Mouse (Mus musculus): ENCODE data around the gene Zcchc13. TPM values are rescaled to one million over a fixed set of nuclear protein-coding genes. Genes with fewer than 3 reads are reported as not detected.
A peak's percentile ranks its signal among the peaks of the same experiment; 100 is the strongest.

Zcchc13 gene
- not detected in 2 replicates for polyA plus RNA-seq (2016; fragmentation: Nextera tagmentation; extraction: Ambion mirVana)

- Histone ChIP-seq H3K9me3 (no peaks in the 10 kb centered on the region), H3K4me1 (no peaks in the 10 kb centered on the region), H3K4me3 (no peak within 1 kb of the TSS), H3K27ac (no peak within 1 kb of the TSS), H3K27me3 (ENCODE audit: insufficient read depth, poor library complexity, severe bottlenecking) (peaks cover 13% of the 10 kb centered on the region), H3K36me3 (no peaks in the 10 kb centered on the region)
- 76% methylated on average over 12 of the region's 12 CpGs for WGBS
- no peak for DNase-seq (ENCODE audit: low spot score)
Observed at GRCm38 (mm10) chrX:103630303-103630702, at the start of gene Zcchc13. Gene Zcchc13 (plus strand): TSS chrX:103630586.

- Histone ChIP-seq H3K27me3 (ENCODE audit: insufficient read depth, poor library complexity, severe bottlenecking) (no peaks in the 10 kb centered on the region), H3K9me3 (no peaks in the 10 kb centered on the region), H3K27ac (no peak overlapping the region), H3K4me3 (no peak overlapping the region), H3K4me1 (peaks cover 3% of the 10 kb centered on the region; the same call in 1 of the 2 replicates), H3K36me3 (peaks cover 8% of the 10 kb centered on the region)
- DNase-seq (ENCODE audit: low spot score): no peak
- WGBS: 20% methylated on average over 1 of the region's 1 CpGs
Observed at GRCm38 (mm10) chrX:103584262-103584661, 46.1 kb upstream of the Zcchc13 start.

- H3K4me3 ChIP-seq: no peak overlapping the region
- no peaks in the 10 kb centered on the region for H3K4me1 ChIP-seq
- H3K9me3 ChIP-seq: no peaks in the 10 kb centered on the region
- H3K27me3 ChIP-seq (ENCODE audit: insufficient read depth, poor library complexity, severe bottlenecking): no peaks in the 10 kb centered on the region
- H3K36me3 ChIP-seq: peaks cover 29% of the 10 kb centered on the region; the same call in 1 of the 2 replicates
- 86% methylated on average over 6 of the region's 6 CpGs for WGBS
- no peak overlapping the region for H3K27ac ChIP-seq
- no peak for DNase-seq (ENCODE audit: low spot score)
Observed at GRCm38 (mm10) chrX:103592056-103592455, 38.3 kb upstream of the Zcchc13 start.

- Histone ChIP-seq H3K36me3 (peaks cover 82% of the 10 kb centered on the region), H3K27ac (no peak overlapping the region), H3K4me1 (no peaks in the 10 kb centered on the region), H3K4me3 (no peak overlapping the region), H3K9me3 (no peaks in the 10 kb centered on the region), H3K27me3 (ENCODE audit: insufficient read depth, poor library complexity, severe bottlenecking) (no peaks in the 10 kb centered on the region)
- WGBS: 91% methylated on average over 5 of the region's 5 CpGs
- DNase-seq (ENCODE audit: low spot score): no peak
Observed at GRCm38 (mm10) chrX:103602553-103602952, 27.8 kb upstream of the Zcchc13 start.

- Histone ChIP-seq H3K36me3 (peaks cover 77% of the 10 kb centered on the region), H3K27ac (no peak overlapping the region), H3K27me3 (ENCODE audit: insufficient read depth, poor library complexity, severe bottlenecking) (no peaks in the 10 kb centered on the region), H3K9me3 (no peaks in the 10 kb centered on the region), H3K4me1 (no peaks in the 10 kb centered on the region), H3K4me3 (no peak overlapping the region)
- no peak for DNase-seq (ENCODE audit: low spot score)
- WGBS: 93% methylated on average over 5 of the region's 5 CpGs
Observed at GRCm38 (mm10) chrX:103604211-103604610, 26.2 kb upstream of the Zcchc13 start.

- Histone ChIP-seq H3K36me3 (peaks cover 80% of the 10 kb centered on the region), H3K27me3 (ENCODE audit: insufficient read depth, poor library complexity, severe bottlenecking) (no peaks in the 10 kb centered on the region), H3K27ac (no peak overlapping the region), H3K4me1 (no peaks in the 10 kb centered on the region), H3K4me3 (no peak overlapping the region), H3K9me3 (no peaks in the 10 kb centered on the region)
- 84% methylated on average over 8 of the region's 8 CpGs for WGBS
- no peak for DNase-seq (ENCODE audit: low spot score)
Observed at GRCm38 (mm10) chrX:103605473-103605872, 24.9 kb upstream of the Zcchc13 start.

- H3K4me1 ChIP-seq: no peaks in the 10 kb centered on the region
- no peak overlapping the region for H3K4me3 ChIP-seq
- WGBS: 95% methylated on average over 5 of the region's 5 CpGs
- DNase-seq (ENCODE audit: low spot score): no peak
- no peaks in the 10 kb centered on the region for H3K9me3 ChIP-seq
- no peak overlapping the region for H3K27ac ChIP-seq
- peaks cover 62% of the 10 kb centered on the region for H3K36me3 ChIP-seq
- no peaks in the 10 kb centered on the region for H3K27me3 ChIP-seq (ENCODE audit: insufficient read depth, poor library complexity, severe bottlenecking)
Observed at GRCm38 (mm10) chrX:103610401-103610800, 20.0 kb upstream of the Zcchc13 start.

GRCm38 (mm10) chrX:103611462-103611861 is 18.9 kb upstream of the Zcchc13 start:
- H3K36me3 ChIP-seq: peaks cover 55% of the 10 kb centered on the region
- H3K4me3 ChIP-seq: no peak overlapping the region
- WGBS: 91% methylated on average over 2 of the region's 2 CpGs
- no peaks in the 10 kb centered on the region for H3K9me3 ChIP-seq
- no peak overlapping the region for H3K27ac ChIP-seq
- no peaks in the 10 kb centered on the region for H3K4me1 ChIP-seq
- no peak for DNase-seq (ENCODE audit: low spot score)
- no peaks in the 10 kb centered on the region for H3K27me3 ChIP-seq (ENCODE audit: insufficient read depth, poor library complexity, severe bottlenecking)

- Histone ChIP-seq H3K9me3 (no peaks in the 10 kb centered on the region), H3K4me3 (no peak overlapping the region), H3K36me3 (peaks cover 29% of the 10 kb centered on the region), H3K27me3 (ENCODE audit: insufficient read depth, poor library complexity, severe bottlenecking) (no peaks in the 10 kb centered on the region), H3K27ac (no peak overlapping the region), H3K4me1 (no peaks in the 10 kb centered on the region)
- DNase-seq (ENCODE audit: low spot score): no peak
- WGBS: 96% methylated on average over 24 of the region's 24 CpGs
Observed at GRCm38 (mm10) chrX:103614700-103615233, 15.6 kb upstream of the Zcchc13 start.

- Histone ChIP-seq H3K9me3 (no peaks in the 10 kb centered on the region), H3K27me3 (ENCODE audit: insufficient read depth, poor library complexity, severe bottlenecking) (no peaks in the 10 kb centered on the region), H3K4me3 (peak overlapping the region; percentile 61), H3K36me3 (peaks cover 23% of the 10 kb centered on the region), H3K4me1 (no peaks in the 10 kb centered on the region), H3K27ac (peak overlapping the region; percentile 90; the same call in 1 of the 2 replicates)
- no peak for DNase-seq (ENCODE audit: low spot score)
- 88% methylated on average over 4 of the region's 4 CpGs for WGBS
Observed at GRCm38 (mm10) chrX:103615453-103615852, 14.9 kb upstream of the Zcchc13 start.

GRCm38 (mm10) chrX:103616162-103616535 is 14.2 kb upstream of the Zcchc13 start:
- no peaks in the 10 kb centered on the region for H3K4me1 ChIP-seq
- no peaks in the 10 kb centered on the region for H3K27me3 ChIP-seq (ENCODE audit: insufficient read depth, poor library complexity, severe bottlenecking)
- no peaks in the 10 kb centered on the region for H3K9me3 ChIP-seq
- peak; percentile 76 for DNase-seq (ENCODE audit: low spot score)
- peak overlapping the region; percentile 90 for H3K27ac ChIP-seq
- H3K36me3 ChIP-seq: peaks cover 22% of the 10 kb centered on the region
- peak overlapping the region; percentile 61 for H3K4me3 ChIP-seq
- WGBS: 42% methylated on average over 19 of the region's 19 CpGs

GRCm38 (mm10) chrX:103616536-103617404 is 13.6 kb upstream of the Zcchc13 start:
- under 1% methylated on average over 28 of the region's 50 CpGs for WGBS
- no peaks in the 10 kb centered on the region for H3K27me3 ChIP-seq (ENCODE audit: insufficient read depth, poor library complexity, severe bottlenecking)
- DNase-seq (ENCODE audit: low spot score): peak; percentile 94
- H3K9me3 ChIP-seq: no peaks in the 10 kb centered on the region
- H3K4me1 ChIP-seq: no peaks in the 10 kb centered on the region
- peaks cover 22% of the 10 kb centered on the region for H3K36me3 ChIP-seq
- peak overlapping the region; percentile 90 for H3K27ac ChIP-seq
- H3K4me3 ChIP-seq: peak overlapping the region; percentile 61

- H3K9me3 ChIP-seq: no peaks in the 10 kb centered on the region
- DNase-seq (ENCODE audit: low spot score): no peak
- peak overlapping the region; percentile 61 for H3K4me3 ChIP-seq
- 32% methylated on average over 8 of the region's 8 CpGs for WGBS
- H3K27me3 ChIP-seq (ENCODE audit: insufficient read depth, poor library complexity, severe bottlenecking): no peaks in the 10 kb centered on the region
- peaks cover 18% of the 10 kb centered on the region for H3K36me3 ChIP-seq
- no peaks in the 10 kb centered on the region for H3K4me1 ChIP-seq
- peak overlapping the region; percentile 90 for H3K27ac ChIP-seq
Observed at GRCm38 (mm10) chrX:103617405-103618095, 12.8 kb upstream of the Zcchc13 start.

All from heart, embryonic 10.5 days (tissue).